Mouse (Mus musculus): ENCODE results near the gene Gm44973.

DNA sequence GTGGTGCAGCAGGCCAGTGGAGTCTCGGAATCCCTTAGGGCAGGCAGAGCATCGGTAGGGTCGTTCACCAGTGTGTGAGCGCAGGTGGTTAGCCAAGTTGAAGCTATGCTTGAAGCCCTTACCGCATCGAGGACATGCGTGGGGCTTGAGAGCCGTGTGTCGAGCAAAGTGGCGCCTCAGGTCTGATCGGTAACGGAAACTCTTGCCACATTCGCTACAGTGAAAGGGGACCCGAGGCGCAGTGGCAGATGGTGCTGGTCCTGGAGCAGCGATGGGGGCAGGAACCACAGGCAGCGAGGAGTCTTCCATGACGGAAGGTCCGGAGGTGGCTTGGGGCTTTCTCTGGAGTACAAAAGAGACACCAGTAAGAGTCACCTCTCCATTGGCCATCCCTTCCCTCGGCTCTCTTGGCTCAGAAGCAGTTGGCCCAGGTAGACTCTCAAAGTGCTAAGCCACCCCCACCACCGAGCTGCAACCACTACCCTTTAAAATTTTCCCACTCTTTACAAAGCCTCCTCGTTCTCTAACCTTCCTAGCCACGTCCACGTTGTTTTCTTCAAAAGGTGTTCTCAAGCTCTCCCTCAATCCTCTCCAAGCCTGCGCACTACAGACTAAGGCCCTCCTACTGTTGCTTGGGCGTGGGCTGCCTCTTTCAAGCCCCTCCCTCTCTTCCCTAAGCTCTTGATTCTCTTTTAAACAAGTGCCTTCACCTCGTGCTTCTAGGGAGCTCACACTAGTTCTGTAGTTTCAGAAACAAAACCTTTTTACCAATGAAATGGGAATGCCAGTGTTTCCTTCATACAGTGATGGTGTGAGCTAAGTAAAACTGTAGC is 2.4 kb upstream of the Gm44973 start:
- no peak for TF ChIP-seq POLR2A (IDR thresholded peaks at IDR 0.05; ENCODE audit: low read depth, low read length)
- TF ChIP-seq CTCF (IDR thresholded peaks at IDR 0.05; ENCODE audit: extremely low read depth, insufficient read depth, insufficient read length, insufficient replicate concordance): no peak

Data from spleen, adult 2 months (tissue).